In the genomic region with DNA sequence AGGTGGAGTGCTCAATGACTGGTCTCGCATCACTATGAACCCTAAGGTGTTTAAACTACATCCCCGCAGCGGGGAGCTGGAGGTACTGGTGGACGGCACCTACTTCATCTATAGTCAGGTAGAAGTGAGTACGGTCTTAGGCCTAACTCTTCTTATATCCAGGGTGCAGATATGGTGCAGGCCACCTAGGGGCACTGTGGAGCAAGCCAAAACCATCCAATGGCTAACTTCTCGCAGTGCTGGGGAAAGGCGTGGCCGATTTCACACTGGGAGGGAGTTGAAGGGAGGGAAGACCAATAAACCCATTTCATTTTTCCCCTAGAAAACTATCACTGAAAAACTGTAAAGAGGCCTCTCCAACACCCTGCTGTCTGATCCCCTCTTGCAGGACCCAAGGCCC, we compare ENCODE assay signal across 12 mouse cellular contexts. TPM values are rescaled to one million over a fixed set of nuclear protein-coding genes. Genes with fewer than 3 reads are reported as not detected.
DNase-seq lines count a peak whose midpoint lies in the region; ATAC-seq and TF ChIP-seq lines count a peak whose summit lies in the region.
"Had no signal": no experiment of that assay in that cellular context is flagged by ENCODE, and none has a peak within 500 bp of the region (broad histone marks: within the 10 kb centered on the region; RNA-seq: fewer than 3 reads in every experiment).

No protein-coding gene starts in this region.

- no peak for DNase-seq in hindbrain, postnatal 0 days (ENCODE audit: low spot score)
- peak; percentile 33 for DNase-seq in ES-CJ7 (ENCODE audit: low read depth, low spot score)
- DNase-seq in adrenal gland, postnatal 36 days = peak; percentile 47 to 53
- peak; percentile 19 for DNase-seq in liver, postnatal 0 days
- no peak for DNase-seq in testis, postnatal 10 days (ENCODE audit: low spot score)
- DNase-seq in yolk sac, embryonic 10.5 days (ENCODE audit: low spot score) = no peak
- DNase-seq: thymus, postnatal 14 days had no signal

- no peaks in the 10 kb centered on the region for H3K9me3 ChIP-seq in hindbrain, postnatal 0 days (ENCODE audit: low read length)
- H3K9me3 ChIP-seq in hindbrain, embryonic 12.5 days (replicated peaks) = no peaks in the 10 kb centered on the region
- no peaks in the 10 kb centered on the region for H3K9me3 ChIP-seq in liver, postnatal 0 days (ENCODE audit: low read length)
- H3K9me3 ChIP-seq: neural tube, embryonic 12.5 days had no signal

- no peak for ATAC-seq in hindbrain, postnatal 0 days
- no peak for ATAC-seq in hindbrain, embryonic 12.5 days (ENCODE audit: low FRiP score)
- ATAC-seq in liver, postnatal 0 days = peak; percentile 56; the same call in 1 of the 2 replicates
- ATAC-seq in monocyte, adult 5-6 weeks (replicated peaks; ENCODE audit: insufficient number of reproducible peaks, low FRiP score, low TSS enrichment, poor library complexity, severe bottlenecking) = no peak

- 83% methylated on average over 8 of the region's 8 CpGs for WGBS in hindbrain, postnatal 0 days
- WGBS in hindbrain, embryonic 12.5 days = 75% methylated on average over 8 of the region's 8 CpGs
- WGBS in liver, postnatal 0 days (ENCODE audit: insufficient replicate concordance) = 78% methylated on average over 8 of the region's 8 CpGs

- TF ChIP-seq EP300 in liver, postnatal 0 days (IDR thresholded peaks at IDR 0.05; ENCODE audit: low read depth) = no peak

- H3K4me1 ChIP-seq in hindbrain, postnatal 0 days (ENCODE audit: insufficient read depth, low read length) = no peaks in the 10 kb centered on the region
- H3K4me1 ChIP-seq in hindbrain, embryonic 12.5 days = no peaks in the 10 kb centered on the region
- no peaks in the 10 kb centered on the region for H3K4me1 ChIP-seq in liver, postnatal 0 days (ENCODE audit: insufficient read depth)
- H3K4me1 ChIP-seq: neural tube, embryonic 12.5 days had no signal

- no peak overlapping the region for H3K9ac ChIP-seq in hindbrain, postnatal 0 days (replicated peaks; ENCODE audit: low read length)
- H3K9ac ChIP-seq in hindbrain, embryonic 12.5 days = no peak overlapping the region
- no peak overlapping the region for H3K9ac ChIP-seq in liver, postnatal 0 days (replicated peaks)
- H3K9ac ChIP-seq: neural tube, embryonic 12.5 days had no signal

- no peaks in the 10 kb centered on the region for H3K36me3 ChIP-seq in hindbrain, postnatal 0 days (ENCODE audit: insufficient read depth, low read length)
- H3K36me3 ChIP-seq in hindbrain, embryonic 12.5 days = no peaks in the 10 kb centered on the region
- H3K36me3 ChIP-seq in liver, postnatal 0 days (replicated peaks; ENCODE audit: insufficient read depth, low read length) = no peaks in the 10 kb centered on the region
- H3K36me3 ChIP-seq: neural tube, embryonic 12.5 days had no signal

- no peak overlapping the region for H3K4me2 ChIP-seq in hindbrain, postnatal 0 days (ENCODE audit: low read depth, low read length)
- H3K4me2 ChIP-seq in hindbrain, embryonic 12.5 days (replicated peaks) = no peak overlapping the region
- no peak overlapping the region for H3K4me2 ChIP-seq in liver, postnatal 0 days (ENCODE audit: low read depth, low read length)
- H3K4me2 ChIP-seq: neural tube, embryonic 12.5 days had no signal

- H3K27ac ChIP-seq in hindbrain, postnatal 0 days = no peak overlapping the region
- no peak overlapping the region for H3K27ac ChIP-seq in hindbrain, embryonic 12.5 days
- no peak overlapping the region for H3K27ac ChIP-seq in liver, postnatal 0 days (ENCODE audit: low read depth)
- H3K27ac ChIP-seq: neural tube, embryonic 12.5 days had no signal

- no peak overlapping the region for H3K4me3 ChIP-seq in hindbrain, postnatal 0 days (ENCODE audit: low read length)
- H3K4me3 ChIP-seq in hindbrain, embryonic 12.5 days = no peak overlapping the region
- H3K4me3 ChIP-seq in liver, postnatal 0 days (ENCODE audit: low read depth, low read length) = no peak overlapping the region
- H3K4me3 ChIP-seq: neural tube, embryonic 12.5 days had no signal

- TF ChIP-seq CTCF in hindbrain, postnatal 0 days (IDR thresholded peaks at IDR 0.05; ENCODE audit: low read depth) = peak; percentile 28; the same call in 1 of the 2 replicates
- TF ChIP-seq CTCF in liver, postnatal 0 days (IDR thresholded peaks at IDR 0.05; ENCODE audit: low read depth) = peak; percentile 50

- H3K27me3 ChIP-seq in hindbrain, postnatal 0 days (ENCODE audit: insufficient read depth, low read length) = no peaks in the 10 kb centered on the region; the same call in 1 of the 2 replicates
- H3K27me3 ChIP-seq in hindbrain, embryonic 12.5 days = peaks cover 22% of the 10 kb centered on the region
- no peaks in the 10 kb centered on the region for H3K27me3 ChIP-seq in liver, postnatal 0 days (ENCODE audit: insufficient read depth, low read length)

RNA-seq across cellular contexts. Expression of a gene that starts 33.8 kb away (rescaled TPM):
- total RNA-seq in hindbrain, postnatal 0 days (2014; rRNA removed) = not detected in 2 replicates
- not detected in 2 replicates for polyA plus RNA-seq in hindbrain, postnatal 0 days (2015; fragmentation: Nextera tagmentation; extraction: Ambion mirVana)
- not detected in 2 replicates for polyA plus RNA-seq in hindbrain, embryonic 12.5 days (2016; fragmentation: Nextera tagmentation; extraction: Ambion mirVana)
- not detected for total RNA-seq in adrenal gland, postnatal 36 days (2021)
- polyA plus RNA-seq in liver, postnatal 0 days (2015; fragmentation: Nextera tagmentation; extraction: Ambion mirVana) = not detected in 2 replicates
- total RNA-seq in monocyte, adult 5-6 weeks (2017) = not detected in 3 replicates
- total RNA-seq: gastrocnemius, postnatal 4 days had no signal
- polyA plus RNA-seq: limb, embryonic 11.5 days; neural tube, embryonic 12.5 days had no signal

RNA-seq across cellular contexts. Expression of a gene that starts 47.5 kb away (rescaled TPM):
- 0.26 and 0.36 TPM in 2 replicates for total RNA-seq in hindbrain, postnatal 0 days (2014; rRNA removed)
- polyA plus RNA-seq in hindbrain, postnatal 0 days (2015; fragmentation: Nextera tagmentation; extraction: Ambion mirVana) = 0.09 and 0.15 TPM in 2 replicates
- 0.29 and 0.72 TPM in 2 replicates for polyA plus RNA-seq in hindbrain, embryonic 12.5 days (2016; fragmentation: Nextera tagmentation; extraction: Ambion mirVana)
- total RNA-seq in adrenal gland, postnatal 36 days (2021) = under 1 TPM; 0.89 to 0.95 TPM
- polyA plus RNA-seq in liver, postnatal 0 days (2015; fragmentation: Nextera tagmentation; extraction: Ambion mirVana) = 0.16 and 0.24 TPM in 2 replicates
- total RNA-seq in monocyte, adult 5-6 weeks (2017) = 0.39 TPM in 1 of 3 replicates, not detected in the others

Comparison
In these comparisons a context has a peak if more than half of its experiments do, and no peak if none do; other contexts are left out.
1. DNase-seq: peak in ES-CJ7 (single experiment), adrenal gland, postnatal 36 days (2 of 2) and liver, postnatal 0 days (single experiment); none in hindbrain, postnatal 0 days (single experiment), testis, postnatal 10 days (single experiment) and yolk sac, embryonic 10.5 days (single experiment).